Mouse (Mus musculus): Measurements from ENCODE around the gene Dusp22. TPM values are rescaled to one million over a fixed set of nuclear protein-coding genes. Genes with fewer than 3 reads are reported as not detected.

The Dusp22 gene
- total RNA-seq, 2 experiments from 2014 or later = 21.6 to 22.3 TPM

DNA sequence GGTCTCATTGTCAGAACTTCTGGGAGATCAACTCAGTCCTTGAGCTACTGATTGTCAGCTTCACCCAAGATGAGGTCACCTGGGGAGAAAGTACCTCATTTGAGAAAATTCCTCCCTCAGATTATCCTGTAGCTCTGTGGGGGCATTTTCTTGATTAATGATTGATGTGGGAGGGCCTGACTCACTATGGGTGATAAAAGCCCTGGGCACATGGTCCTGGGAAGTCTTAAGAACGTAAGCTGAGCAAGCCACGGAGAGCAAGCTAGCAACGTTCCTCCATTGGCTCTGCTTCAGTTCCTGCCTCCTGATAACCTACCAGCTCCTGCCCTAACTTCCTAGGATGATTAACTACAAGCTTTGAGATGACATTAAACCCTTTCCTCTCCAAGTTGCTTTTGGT lies 53.8 kb downstream of the Dusp22 start:
- intact Hi-C loops (cut with DNase I) = no loop called here
- no peak for DNase-seq

DNA sequence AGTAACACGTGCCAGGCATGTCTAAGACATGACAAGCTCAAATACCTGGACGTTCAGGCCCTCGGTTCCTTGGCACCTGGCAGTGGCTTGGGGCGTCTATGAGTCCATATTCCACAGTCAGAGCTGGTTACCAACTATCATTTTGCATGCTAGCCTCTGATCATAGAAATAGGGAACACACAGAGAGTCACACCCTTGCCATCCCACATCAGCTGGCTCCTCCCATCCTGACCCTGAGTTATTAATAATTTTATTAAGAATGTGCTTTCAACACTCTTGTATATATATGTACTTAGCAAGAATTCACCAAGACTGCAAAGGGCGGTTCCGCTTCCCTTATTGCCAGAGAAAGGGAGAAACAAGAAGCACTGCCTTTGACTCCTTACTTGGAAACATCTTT lies 54.8 kb downstream of the Dusp22 start:
- intact Hi-C loops (cut with DNase I) = no loop called here
- DNase-seq = no peak

DNA sequence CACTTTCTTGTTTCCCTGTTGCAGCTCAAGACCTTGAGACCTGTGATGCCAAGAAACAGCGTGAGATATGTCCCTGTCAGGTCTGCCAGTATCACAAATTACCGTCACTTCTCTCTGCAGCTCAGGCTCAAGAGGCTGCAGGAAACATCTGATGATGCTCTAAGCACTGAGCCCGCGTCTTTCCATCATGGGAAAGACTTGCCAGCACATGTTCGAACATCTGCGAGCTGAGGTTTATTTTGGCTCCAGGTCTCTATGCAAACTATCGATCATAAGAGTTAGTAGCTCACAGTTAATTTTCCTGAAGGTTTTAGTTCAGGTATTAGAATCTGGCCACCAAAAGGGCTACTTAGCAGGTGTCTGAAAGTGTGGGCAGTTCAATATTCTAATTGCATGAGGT lies 55.3 kb downstream of the Dusp22 start:
- intact Hi-C loops (cut with DNase I) = no loop called here
- DNase-seq = no peak

DNA sequence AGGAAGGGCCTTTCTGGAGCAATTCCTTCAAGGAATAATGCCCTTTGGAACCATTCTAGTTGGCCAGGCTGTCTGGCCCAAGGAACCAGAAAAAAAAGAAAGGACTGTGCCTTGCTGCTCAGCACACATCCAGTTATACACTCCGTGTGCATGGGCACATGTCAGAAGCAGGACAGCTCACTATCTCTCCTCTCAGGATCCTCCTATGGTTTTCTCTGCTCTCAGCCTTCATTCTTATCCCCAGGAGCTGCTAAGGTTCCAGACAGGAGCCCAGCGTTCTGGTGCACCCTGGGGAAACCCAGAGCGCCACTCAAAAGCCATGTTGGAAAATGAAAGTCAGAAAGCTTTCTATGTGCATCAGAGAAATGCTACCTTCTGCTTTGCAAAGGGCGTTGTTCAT lies 55.8 kb downstream of the Dusp22 start:
- no peak for DNase-seq
- intact Hi-C loops (cut with DNase I) = no loop called here

DNA sequence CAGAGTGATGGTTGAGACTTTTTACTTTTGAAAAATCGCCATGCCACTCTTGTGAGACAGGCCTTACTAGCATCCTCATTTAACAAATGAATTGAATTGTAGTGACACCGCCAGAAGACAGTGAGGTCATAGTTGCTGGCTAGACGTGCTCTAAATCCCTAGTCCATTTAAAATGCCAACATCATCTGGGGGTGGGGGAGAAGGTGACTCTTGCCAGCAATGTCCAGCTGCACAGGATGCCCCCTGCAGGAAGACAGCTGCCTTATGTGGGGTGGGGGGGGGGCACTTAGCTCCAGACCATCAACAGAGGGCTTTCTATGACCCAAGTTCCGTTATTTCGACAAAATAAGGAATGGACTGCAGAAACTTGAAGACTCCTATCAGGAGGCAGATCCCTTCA lies 56.8 kb downstream of the Dusp22 start:
- DNase-seq = no peak
- intact Hi-C loops (cut with DNase I) = no loop called here

DNA sequence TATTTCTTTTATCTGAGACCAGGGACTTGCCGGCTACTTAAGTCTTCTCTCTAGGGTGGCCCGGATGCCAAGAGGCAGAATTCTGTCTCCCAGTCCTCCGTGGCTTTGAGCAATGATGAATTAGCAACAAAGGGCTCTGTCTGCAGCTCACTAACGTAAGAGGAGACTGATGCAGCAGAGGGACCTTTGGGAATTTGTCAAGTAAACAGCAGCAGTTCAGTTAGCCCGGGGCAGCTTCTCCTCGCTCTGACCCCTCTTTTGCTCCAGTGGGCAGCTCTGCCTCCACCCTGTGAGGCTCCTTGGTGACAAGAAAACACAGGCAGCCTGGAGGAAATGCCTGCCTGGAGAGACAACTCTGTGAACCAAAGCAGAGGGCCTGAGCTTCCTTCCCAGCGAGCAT lies 62.8 kb downstream of the Dusp22 start:
- intact Hi-C loops (cut with DNase I) = no loop called here
- DNase-seq = no peak

DNA sequence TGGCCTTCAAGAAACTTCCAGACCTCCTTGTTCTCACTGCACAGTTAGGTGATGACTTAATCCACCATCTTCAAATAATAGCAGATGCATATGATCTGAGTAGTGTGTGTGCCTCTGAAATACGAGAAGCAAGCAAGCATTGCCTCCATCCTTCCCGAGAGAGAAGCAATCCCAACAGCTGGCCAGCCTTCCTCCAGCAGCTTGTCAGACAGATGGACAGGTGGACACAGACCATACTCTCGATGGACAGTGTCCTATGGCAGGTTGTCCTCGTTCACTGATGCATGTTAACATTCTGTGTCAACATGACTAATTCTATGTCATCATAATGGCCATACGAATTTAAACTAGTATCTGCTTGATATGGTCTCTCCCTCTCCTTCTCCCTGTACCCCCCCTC lies 63.5 kb downstream of the Dusp22 start:
- DNase-seq = no peak
- intact Hi-C loops (cut with DNase I) = no loop called here

DNA sequence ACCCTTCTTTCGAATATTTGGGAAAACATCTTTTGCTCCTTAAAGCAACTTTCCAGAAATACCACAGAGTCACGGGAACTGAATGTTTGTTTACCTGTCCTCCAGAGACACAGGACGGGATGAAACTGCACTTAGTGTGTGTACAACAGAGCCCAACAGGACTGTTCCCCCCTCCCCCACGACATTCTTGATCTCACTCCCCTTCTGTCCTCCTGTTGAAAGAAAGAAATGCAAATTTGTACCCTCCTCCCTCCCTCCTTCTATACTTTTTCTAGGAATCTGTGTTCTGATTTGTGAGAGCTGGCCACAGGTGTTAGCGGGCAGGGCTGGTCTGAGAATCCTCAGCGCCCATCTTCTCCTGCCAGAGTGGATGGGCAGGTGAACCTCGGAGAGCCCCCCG lies 64.1 kb downstream of the Dusp22 start:
- DNase-seq = no peak
- intact Hi-C loops (cut with DNase I) = no loop called here

DNA sequence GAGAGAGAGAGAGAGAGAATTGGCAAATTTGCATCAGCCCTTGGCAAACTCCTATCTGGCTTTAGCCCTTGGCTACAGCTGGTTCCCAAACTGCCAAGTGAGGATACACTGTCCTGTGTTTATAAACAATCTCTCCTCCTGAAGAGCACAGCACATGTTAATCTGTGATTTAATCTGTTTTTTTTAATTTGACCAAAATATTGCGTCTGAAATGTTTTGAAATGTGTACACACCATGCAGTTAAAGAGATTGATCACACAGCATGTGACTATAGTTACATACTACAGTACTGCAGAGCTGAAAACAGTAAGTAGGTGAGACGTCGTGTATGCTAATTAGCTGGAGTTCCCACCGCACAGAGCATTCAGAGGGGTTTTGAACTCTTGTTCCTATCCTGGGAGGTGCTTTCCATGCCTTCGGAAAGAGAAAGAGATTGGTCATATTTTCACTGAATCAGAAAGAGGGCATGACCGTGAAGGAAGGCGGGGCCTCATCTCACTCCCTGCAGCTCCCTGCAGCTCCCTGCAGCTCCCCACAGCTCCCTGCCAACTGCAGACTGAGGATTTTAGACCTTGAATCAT lies 65.0 kb downstream of the Dusp22 start:
- intact Hi-C loops (cut with DNase I) = loop anchor here (5.0 kb wide), 1 partner anchor 122 kb away; no protein-coding TSS in a partner anchor
- peak in 1 of 2 experiments; percentile 20 for DNase-seq

DNA sequence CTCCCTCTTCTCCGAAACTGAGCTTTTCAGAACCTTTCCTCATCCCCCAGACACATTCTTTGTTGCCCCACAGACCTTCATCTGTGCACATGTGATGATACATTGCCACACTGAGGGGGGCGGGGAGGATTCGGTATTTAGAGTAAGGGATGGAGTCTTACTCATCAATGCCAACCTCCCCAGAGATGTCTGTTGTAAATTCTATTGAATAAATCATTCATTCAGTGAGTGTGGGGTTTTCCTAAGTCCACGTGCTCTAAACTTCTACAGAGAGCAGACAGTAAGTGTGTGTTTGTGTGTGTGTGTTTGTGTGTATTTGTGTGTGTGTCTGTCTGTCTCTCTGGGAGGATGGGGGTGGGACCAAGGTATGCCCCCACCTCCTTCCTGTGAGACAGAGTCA lies 67.1 kb downstream of the Dusp22 start:
- intact Hi-C loops (cut with DNase I) = loop anchor here (5.0 kb wide), 1 partner anchor 125 kb away; no protein-coding TSS in a partner anchor
- DNase-seq = no peak

DNA sequence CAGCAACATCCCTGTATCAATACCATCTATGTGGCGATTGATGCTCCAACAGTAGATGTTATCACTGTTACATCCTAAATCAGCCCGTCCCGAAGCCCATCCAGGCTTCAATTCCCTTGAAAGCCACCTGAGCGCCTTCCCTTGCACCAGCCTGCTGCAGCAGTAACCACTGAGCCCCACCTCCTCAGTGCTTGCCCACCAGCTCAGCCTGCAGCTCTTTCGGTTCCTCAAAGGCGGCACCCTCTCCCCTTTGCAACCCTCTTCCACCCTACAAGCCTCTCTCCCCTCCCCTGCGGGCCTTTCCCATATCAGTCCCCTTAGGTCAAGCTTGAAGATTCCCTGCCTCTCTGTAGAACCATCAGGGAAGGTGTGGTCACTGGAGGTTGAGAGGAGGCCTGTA lies 68.4 kb downstream of the Dusp22 start:
- intact Hi-C loops (cut with DNase I) = loop anchor here (2.0 to 5.0 kb wide), 2 partner anchors 126 to 163 kb away; no protein-coding TSS in a partner anchor
- no peak for DNase-seq

DNA sequence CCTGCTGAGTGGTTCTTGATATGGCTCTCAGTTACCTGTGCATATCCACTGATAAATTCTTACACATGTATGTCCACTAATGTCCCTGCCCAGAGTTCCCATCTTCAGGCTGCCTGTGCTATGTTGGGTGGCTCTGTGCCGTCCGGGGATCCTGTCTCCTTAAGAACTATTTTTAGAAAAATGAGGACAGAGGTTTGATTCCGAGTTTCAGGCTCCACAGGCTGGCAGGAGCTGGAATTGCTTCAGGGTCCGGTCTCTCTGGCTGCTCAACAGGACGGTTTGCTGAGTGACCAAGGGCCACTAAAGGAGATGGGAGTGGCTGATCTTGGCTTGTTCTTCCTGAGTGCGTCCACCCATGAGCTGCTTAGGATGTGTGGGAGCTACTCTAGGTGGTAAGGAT lies 69.4 kb downstream of the Dusp22 start:
- DNase-seq = peak; percentile 49 to 67
- intact Hi-C loops (cut with DNase I) = loop anchor here (2.0 to 5.0 kb wide), 2 partner anchors 127 to 164 kb away; no protein-coding TSS in a partner anchor

DNA sequence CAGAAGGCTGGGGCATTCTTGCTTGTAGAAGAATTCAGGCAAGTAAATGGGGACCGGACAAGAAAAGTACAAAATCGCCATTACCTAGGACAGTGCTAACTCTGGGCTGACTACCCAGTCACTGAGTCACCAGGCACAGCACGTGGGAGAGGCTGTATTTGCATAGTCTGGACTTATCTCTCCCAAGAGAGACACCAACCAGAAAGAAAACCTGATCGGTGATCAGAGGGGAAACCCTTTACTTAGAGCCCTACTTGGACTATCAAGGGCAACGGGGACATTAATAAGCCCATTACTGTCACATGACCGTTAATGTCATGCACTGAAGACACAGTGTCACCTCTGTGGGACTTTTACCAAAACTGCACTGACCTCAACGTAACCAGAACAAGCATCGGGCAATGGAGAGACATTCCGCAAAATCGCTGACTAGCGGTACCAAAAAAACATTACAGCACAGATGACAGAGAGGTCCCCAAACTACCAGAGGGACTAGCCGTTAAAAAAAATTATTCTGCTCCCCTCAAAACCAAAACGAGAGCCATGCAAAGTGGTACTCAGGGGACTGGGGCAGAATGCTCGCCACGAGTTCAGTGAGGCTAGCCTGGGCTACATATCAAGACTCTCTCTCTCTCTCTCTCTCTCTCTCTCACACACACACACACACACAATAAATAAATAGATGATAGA lies 70.5 kb downstream of the Dusp22 start:
- intact Hi-C loops (cut with DNase I) = no loop called here
- DNase-seq = no peak

DNA sequence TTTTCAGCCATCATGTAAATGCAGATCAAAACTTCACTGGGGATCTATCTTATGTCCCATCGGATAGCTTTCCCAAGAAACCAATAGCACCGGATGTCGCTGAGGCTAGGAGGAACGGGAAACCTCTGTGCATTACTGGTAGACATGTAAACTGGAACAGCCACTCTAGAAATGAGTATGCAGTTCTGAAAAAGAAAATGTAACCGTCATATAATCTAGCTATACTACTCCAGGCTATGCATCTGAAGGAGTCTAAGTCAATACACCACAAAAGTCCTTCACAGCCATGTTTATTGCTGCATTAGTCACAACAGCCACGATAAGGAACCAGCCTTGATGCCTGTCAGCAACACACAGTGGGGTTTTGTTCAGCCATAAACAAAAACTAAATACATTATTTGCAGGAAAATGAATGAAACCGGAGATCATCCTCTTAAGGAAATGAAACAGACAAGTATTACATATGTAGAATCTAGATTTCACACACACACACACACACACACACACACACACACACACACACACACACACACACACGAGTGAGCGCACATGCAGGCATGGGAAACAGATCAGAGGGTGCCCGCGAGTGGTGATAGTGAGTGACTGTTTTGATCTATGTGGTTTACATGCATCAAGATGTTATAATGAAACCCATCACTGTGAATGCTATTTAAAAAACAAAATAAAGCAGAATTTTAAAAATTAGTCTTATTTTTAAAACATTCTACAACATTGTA lies 73.1 kb downstream of the Dusp22 start:
- intact Hi-C loops (cut with DNase I) = no loop called here
- no peak for DNase-seq

DNA sequence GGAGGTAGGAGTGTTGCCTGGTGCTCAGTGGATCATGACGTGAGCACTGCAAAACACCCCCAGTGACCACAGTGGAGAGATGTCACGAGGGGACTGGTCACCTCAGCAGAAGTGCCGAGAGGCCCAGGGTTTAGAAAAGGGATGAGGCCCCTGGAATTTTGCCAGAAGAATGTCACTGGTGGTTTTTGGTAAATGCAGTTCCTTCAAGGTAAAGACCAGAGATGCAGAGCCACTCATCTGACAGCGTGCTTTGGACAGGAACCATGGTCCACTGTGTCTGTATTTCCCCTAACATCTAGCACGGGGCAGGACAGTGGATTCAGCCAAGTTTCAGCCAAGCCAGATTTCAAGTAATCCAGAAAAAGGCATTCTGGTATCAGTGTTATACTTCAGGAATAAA lies 76.9 kb downstream of the Dusp22 start:
- DNase-seq = no peak
- intact Hi-C loops (cut with DNase I) = no loop called here

DNA sequence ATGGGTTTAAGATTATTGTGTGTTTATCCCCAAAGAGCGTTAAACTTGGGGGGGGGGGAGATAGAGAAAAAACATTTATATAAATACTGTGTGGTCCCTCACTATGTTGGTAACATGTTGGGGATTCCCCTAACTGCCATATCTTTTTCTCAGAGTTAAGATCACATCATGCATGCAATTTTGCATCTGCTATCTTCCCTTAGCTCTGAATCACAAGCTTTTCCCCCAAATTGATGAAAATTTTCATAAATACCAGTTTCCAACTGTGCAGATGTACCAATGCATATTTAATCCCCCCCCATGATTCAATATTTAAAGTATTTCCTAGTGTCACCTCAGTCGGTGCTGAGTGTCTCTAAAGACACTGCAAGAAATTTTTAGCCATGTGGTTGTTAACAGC lies 77.5 kb downstream of the Dusp22 start:
- intact Hi-C loops (cut with DNase I) = no loop called here
- DNase-seq = no peak

DNA sequence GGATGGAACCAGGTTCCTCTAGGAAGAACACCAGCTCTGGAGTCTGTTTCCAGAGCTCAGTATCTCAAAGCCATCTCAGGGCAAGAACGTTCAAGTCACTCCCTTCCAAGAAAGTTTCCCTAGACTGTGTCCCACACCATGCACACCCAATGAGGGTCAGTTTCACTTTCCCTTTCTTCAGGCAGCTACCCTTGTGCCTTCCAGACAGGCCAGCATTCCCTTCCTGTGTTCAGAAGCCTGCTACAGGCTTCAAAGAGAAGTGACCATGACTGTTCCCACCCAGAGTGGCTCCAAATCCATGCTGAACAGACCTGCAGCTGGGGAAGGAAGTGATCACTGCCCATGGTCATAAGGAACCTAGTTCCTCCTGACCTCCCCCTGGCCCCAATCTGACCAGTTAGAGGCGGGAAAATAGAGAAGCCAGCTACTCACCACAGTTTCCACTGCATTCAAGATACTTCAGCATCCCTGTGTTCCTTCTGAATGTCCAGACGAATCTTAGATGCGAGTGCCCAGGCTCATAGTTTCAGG lies 78.6 kb downstream of the Dusp22 start:
- intact Hi-C loops (cut with DNase I) = no loop called here
- no peak for DNase-seq

DNA sequence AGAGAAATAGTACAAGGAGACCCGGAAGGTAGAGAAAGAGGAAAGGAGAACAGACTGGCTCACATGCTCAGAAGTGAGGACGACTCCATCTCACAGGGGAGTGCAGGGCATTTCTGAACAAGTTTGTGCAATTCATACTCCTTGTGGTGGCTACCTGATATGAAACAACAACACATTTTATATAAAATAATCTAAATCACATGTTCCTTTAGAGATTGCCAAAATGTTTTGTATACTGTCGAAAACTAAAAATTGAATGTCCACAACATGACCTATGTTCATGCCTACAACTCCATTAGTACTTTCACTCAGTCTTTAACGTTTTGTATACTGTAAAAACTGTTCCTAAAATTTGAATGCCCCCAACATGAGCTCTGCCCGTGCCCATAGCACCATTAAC lies 81.4 kb downstream of the Dusp22 start:
- intact Hi-C loops (cut with DNase I) = no loop called here

DNA sequence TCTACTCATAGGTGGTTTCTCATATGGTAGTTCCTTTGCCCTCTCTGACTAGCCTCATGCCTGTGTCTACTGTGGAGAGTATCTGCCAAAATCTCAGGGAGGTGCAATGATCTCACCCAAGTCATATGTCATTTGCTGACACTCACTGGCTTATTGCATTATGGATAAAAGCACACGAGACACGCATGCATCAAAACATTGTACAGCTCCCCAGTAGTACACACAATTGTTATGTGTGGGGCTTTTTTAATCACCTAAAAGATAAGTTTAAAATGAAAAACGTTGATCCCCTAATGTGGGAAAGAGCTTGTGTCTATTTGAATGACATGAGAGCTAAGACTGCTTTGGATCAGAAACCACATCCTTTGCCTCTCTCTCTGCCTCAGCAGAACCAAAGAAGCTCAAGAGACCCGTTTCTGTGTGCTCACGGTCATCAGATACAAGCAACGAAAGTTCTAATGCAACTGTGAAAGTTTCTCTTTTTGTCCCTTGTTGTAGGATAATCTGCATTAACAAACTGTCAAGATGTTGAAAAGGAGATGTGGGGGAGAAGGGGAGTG lies 82.7 kb downstream of the Dusp22 start:
- no peak for DNase-seq
- intact Hi-C loops (cut with DNase I) = no loop called here

More for the DNA sequence above, 81.4 kb downstream of the Dusp22 start:
- no peak for DNase-seq

DNA sequence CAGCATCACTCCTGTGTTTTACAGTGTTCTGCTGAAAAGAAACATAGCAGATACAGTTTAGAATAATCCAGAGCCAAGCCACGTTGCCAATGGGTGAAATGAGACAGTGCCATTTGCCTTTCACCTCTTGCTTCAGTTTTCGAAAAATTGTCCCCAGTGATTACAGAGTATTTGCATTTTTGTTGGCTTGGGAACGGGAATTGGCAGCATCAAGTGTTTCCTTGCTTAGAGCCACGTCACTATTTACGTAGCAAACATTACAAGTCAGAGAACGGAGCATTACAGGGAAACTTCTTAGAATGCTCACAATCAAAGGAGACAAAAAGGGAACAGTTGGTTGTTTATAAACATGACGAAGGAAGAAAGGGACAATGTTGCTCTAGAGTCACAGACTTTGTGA lies 85.3 kb downstream of the Dusp22 start:
- no peak for DNase-seq
- intact Hi-C loops (cut with DNase I) = no loop called here

DNA sequence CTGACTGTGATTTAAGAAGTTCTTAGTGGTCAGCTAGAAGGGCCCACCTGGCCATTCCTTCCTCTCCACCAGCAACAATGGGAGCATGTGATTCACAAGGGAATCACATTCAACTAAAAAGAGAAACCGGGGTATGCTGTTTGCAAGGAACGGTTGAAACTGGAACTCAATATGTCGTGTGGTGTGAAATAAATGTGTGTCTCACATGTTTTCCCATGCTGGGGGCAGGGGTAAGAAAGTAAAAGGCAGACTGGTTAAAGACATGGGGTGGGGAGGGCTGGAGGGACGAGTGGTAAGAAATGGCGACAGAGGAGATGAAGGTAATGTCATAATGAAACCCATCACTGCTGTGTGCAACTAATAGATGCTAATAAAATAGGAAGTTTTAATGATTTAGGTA lies 87.3 kb downstream of the Dusp22 start:
- intact Hi-C loops (cut with DNase I) = no loop called here
- no peak for DNase-seq

Measured in heart, postnatal 10 days (tissue).